Mouse (Mus musculus) stomach, embryonic 15.5 days (tissue): ENCODE data around the gene Spry1. TPM values are rescaled to one million over a fixed set of nuclear protein-coding genes. Genes with fewer than 3 reads are reported as not detected.
A peak's percentile ranks its signal among the peaks of the same experiment; 100 is the strongest.

ENCODE experiments used
- ATAC-seq: fragments of 200-750 bp; cut with Nextera tagmentation; 2 replicates; pipeline ENCODE4 v1.8.0; 2017; ENCODE audit warnings: low read depth, moderate number of reproducible peaks, moderate TSS enrichment; ENCODE audit not compliant: insufficient read depth, low FRiP score
- H3K27ac ChIP-seq: fragments of 300-500 bp; sonication (generic); 2 replicates; pipeline ENCODE4 v1.5.1; 2015; ENCODE audit warnings: mild to moderate bottlenecking, inconsistent platforms
- H3K27me3 ChIP-seq: fragments of 300-500 bp; sonication (generic); replicated peaks from 2 replicates; pipeline ENCODE4 v1.6.1; 2015; ENCODE audit warnings: inconsistent platforms
- H3K36me3 ChIP-seq: fragments of 300-500 bp; sonication (generic); 2 replicates; pipeline ENCODE4 v1.6.1; 2015; ENCODE audit warnings: inconsistent platforms
- H3K4me1 ChIP-seq: fragments of 300-500 bp; sonication (generic); 2 replicates; pipeline ENCODE4 v1.6.1; 2015; ENCODE audit warnings: inconsistent platforms
- H3K4me2 ChIP-seq: fragments of 300-500 bp; sonication (generic); 2 replicates; pipeline ENCODE4 v1.6.1; 2015; ENCODE audit warnings: mild to moderate bottlenecking, inconsistent platforms
- H3K4me3 ChIP-seq: fragments of 300-500 bp; sonication (generic); replicated peaks from 2 replicates; pipeline ENCODE4 v1.5.1; 2015; ENCODE audit warnings: inconsistent platforms
- H3K9ac ChIP-seq: fragments of 300-500 bp; sonication (generic); 2 replicates; pipeline ENCODE4 v1.6.1; 2015; ENCODE audit warnings: inconsistent platforms
- H3K9me3 ChIP-seq: fragments of 300-500 bp; sonication (generic); 2 replicates; pipeline ENCODE4 v1.6.1; 2016; ENCODE audit warnings: inconsistent platforms
- WGBS: fragments of 180-500 bp; shearing (Covaris S2); methylation state at CpG from one replicate; pipeline ENCODE4 v1.1.7; 2015; 5-methylcytosine and 5-hydroxymethylcytosine counted together
- polyA plus RNA-seq: library from polyadenylated mRNA; unstranded; fragments of >200 nt; fragmentation: Nextera tagmentation; extraction: Ambion mirVana; gene quantifications from 2 replicates; pipeline ENCODE4 v1.2.1, GENCODE M21; 2015

Gene Spry1
- polyA plus RNA-seq, 1 experiment from 2014 or later: 15.2 TPM

DNA sequence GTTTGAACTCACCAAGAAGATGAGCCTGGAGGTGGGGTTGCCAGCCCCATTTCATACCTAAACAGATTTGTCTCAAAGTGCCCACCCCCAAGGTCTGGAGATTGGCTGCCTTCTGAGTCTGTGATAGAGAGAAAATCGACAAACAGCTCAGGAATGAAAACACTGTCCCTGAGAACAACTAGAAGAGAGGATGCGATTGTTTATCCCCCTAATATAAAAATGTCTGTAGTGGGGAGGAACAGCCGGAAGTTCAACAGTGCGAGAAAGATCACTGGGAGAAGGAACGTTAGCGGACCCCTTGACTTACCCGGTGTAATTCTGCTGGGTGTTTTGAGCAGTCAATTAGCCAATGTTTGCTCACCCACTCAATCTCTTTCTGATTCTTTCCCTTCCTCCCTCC lies 46.5 kb downstream of the Spry1 start:
- WGBS: 22% methylated on average over 7 of the region's 7 CpGs
- H3K4me2 ChIP-seq: no peak overlapping the region

DNA sequence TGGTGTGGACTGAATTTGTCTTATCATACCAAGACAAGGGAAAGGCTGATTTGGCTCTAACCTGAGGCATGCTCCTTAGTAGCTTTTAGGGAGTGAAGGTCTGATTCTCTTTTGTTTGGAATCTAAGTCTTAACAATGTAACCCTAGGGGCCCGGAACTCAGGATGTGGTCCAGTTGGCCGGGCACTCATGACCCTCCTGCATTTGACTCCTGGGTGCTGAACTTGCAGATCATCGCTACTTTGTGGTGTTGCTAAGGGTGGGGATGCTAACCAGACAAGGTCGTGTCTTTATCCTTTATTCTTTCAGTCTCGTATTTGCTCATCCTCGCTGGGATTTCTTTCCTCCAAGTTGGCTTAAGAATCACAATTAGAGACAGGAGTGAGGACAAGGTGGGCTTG lies 47.0 kb downstream of the Spry1 start:
- WGBS: 25% methylated on average over 6 of the region's 6 CpGs

More for the DNA sequence above, 46.5 kb downstream of the Spry1 start:
- Histone ChIP-seq H3K27ac (no peak overlapping the region), H3K4me1 (peaks cover 16% of the 10 kb centered on the region; the same call in 1 of the 2 replicates), H3K9ac (no peak overlapping the region), H3K4me3 (no peak overlapping the region), H3K27me3 (no peaks in the 10 kb centered on the region), H3K9me3 (no peaks in the 10 kb centered on the region), H3K36me3 (no peaks in the 10 kb centered on the region)
- no peak for ATAC-seq

DNA sequence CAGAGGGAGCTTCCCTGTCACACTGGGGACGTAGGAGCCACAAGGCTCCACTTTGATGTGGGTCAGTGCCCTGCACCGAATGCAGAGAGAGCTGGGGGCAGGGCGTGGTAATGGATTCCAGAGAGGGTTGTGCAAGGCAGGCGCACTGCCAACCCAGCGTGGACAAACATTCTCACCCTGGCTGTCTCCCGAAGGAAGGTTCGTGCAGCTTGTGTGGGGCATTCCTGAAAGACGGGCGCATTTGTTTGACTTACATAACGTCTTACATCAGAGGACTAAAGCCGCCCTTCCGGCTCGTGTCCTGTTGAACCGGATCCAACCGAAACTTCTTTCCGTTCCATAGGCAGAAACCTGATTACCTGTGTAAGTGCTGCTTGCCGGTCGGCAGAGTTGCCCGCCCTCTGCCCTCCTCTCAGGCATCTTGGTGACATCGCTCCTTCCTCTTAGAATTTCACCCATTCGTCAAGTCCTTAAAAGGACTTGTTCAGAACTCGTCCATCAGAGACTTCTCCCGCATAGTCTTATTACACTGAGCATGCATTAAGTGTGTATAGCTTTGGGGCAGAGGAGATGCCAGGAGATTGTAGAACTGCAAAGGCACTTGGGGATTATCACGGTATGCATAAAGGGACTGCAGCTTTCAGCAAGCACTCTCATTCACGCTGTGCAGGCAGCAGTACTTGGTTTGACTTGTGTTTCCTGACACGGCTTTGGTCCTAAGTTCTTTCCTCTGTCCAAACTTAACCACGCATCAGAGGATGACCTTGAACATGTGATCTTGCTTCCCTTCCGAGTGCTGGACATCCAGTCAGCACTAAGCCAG lies 47.6 kb downstream of the Spry1 start:
- Histone ChIP-seq H3K4me3 (peak overlapping the region; percentile 31), H3K27ac (peak overlapping the region; percentile 33; the same call in 1 of the 2 replicates), H3K4me2 (peak overlapping the region; percentile 60), H3K27me3 (no peaks in the 10 kb centered on the region), H3K9me3 (no peaks in the 10 kb centered on the region), H3K9ac (no peak overlapping the region), H3K36me3 (no peaks in the 10 kb centered on the region), H3K4me1 (peaks cover 16% of the 10 kb centered on the region; the same call in 1 of the 2 replicates)
- WGBS: 16% methylated on average over 28 of the region's 28 CpGs
- ATAC-seq: peak; percentile 78

More for the DNA sequence above, 47.0 kb downstream of the Spry1 start:
- Histone ChIP-seq H3K27me3 (no peaks in the 10 kb centered on the region), H3K4me2 (peak overlapping the region; percentile 60), H3K9me3 (no peaks in the 10 kb centered on the region), H3K4me1 (peaks cover 16% of the 10 kb centered on the region; the same call in 1 of the 2 replicates), H3K9ac (no peak overlapping the region), H3K27ac (peak overlapping the region; percentile 33; the same call in 1 of the 2 replicates), H3K36me3 (no peaks in the 10 kb centered on the region), H3K4me3 (peak overlapping the region; percentile 31)
- no peak for ATAC-seq

DNA sequence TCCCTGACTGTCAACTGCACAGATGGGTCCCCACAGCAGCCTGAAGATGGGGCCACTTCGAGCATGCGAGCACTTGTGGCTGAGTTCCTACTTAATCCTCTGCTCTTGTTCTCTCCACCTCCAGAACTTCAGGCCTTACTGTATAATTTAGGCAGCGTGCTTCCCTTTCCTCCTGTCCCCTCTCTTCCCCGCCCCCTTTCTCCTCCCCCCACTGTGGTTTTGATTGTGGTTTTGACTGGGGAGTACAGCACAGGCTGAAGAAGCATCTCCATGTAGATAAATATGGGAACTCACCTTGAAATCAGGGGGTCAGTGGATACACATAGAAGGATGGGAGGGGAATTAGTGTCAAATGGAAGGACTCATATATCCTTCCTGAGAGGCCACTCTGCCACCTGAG lies 53.2 kb downstream of the Spry1 start:
- WGBS: 82% methylated on average over 4 of the region's 4 CpGs
- H3K4me1 ChIP-seq: no peaks in the 10 kb centered on the region
- H3K9me3 ChIP-seq: no peaks in the 10 kb centered on the region
- H3K36me3 ChIP-seq: no peaks in the 10 kb centered on the region
- no peak for ATAC-seq
- no peak overlapping the region for H3K27ac ChIP-seq
- H3K4me3 ChIP-seq: no peak overlapping the region
- no peak overlapping the region for H3K9ac ChIP-seq
- no peak overlapping the region for H3K4me2 ChIP-seq
- no peaks in the 10 kb centered on the region for H3K27me3 ChIP-seq

DNA sequence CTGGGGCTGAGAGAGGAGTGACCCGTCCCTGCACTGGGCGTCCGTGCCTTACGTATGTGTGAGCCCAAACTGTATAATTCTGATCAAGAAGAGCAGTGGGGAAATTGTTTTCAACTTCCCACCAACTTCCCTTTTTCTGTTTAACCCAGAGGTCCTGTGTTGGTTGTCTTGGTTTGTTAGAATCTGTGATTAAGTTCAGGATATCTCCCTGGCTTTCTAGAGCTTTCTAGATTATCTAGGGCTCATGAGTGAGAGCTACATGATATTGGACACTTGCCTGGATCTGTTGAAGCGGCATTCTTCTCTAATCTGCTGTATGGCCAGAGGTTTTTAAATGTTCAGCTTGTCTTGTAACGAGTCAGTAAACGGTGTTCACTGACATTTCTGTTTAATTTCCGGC lies 53.8 kb downstream of the Spry1 start:
- Histone ChIP-seq H3K4me3 (no peak overlapping the region), H3K36me3 (no peaks in the 10 kb centered on the region), H3K27me3 (no peaks in the 10 kb centered on the region), H3K4me1 (no peaks in the 10 kb centered on the region), H3K9me3 (no peaks in the 10 kb centered on the region), H3K9ac (no peak overlapping the region), H3K4me2 (no peak overlapping the region), H3K27ac (no peak overlapping the region)
- 58% methylated on average over 8 of the region's 8 CpGs for WGBS
- ATAC-seq: no peak

Other genes with a start within 250 kb of the Spry1 start
- gene Spata5, start 220.1 kb upstream of the Spry1 start, polyA plus RNA-seq: 28.7 and 29.0 TPM in 2 replicates
- 8.3 and 8.6 TPM in 2 replicates for gene Nudt6, start 219.7 kb upstream of the Spry1 start, polyA plus RNA-seq
- gene Gm5148, start 84.5 kb downstream of the Spry1 start, polyA plus RNA-seq: 5.9 and 6.0 TPM in 2 replicates